Mouse (Mus musculus): ENCODE results near the gene Gse1. TPM values are rescaled to one million over a fixed set of nuclear protein-coding genes. Genes with fewer than 3 reads are reported as not detected.

The Gse1 gene
- polyA plus RNA-seq, 1 experiment = 14.7 TPM

DNA sequence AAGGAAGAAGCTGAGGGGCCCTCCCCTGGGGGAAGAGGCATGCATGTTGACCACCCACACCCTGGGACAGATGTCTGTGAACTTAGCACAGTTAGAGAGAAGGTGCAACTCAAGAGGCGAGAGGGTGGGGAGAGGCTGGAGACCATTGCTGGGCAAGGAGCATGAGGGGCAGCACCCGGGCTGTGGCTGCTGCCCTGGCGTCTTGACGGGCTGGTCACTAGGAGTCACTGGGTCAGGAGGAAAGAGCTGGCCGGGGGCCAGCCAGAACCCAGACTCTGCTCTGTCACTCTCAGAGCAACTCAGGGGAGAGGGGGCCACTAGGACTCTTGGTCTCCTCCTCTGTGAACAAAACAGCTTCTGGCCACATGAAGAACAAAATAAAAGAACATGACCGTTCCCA lies 38.8 kb upstream of the Gse1 start:
- H3ac ChIP-seq (ENCODE audit: control insufficient read depth, insufficient read length) = no peak overlapping the region

DNA sequence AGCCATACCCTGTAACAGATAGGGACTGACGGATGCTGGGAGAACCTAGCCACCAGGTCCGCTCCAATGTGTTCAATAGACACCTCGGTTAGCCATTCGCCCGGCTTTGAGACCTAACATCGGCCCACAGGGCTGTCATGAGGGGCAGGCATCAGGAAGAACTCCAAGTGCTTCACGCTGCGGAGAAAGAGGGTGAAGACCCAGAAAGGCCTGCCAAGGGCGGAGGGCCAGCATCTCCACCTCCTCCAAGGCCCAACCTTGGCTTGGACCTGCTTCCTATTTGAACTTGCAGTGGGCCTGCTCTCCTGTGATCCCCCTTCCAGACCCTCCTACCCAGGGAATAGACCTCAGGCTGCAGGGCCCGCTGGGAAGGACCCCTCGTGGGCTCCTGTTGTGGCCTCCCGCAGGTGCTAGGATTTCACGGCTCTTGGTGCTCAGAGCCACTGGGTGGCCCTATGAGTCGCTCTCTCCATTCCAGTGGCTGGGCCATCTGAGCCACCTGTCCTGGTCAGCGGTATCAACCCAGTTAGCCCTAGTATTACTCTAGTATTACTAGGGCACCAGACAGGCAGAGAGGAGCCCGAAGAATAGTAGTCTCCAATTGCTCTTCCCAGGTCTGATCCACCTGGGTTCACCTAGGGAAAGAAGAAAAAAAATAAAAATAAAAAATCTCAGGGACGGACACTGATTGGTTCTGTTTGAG lies 38.0 kb upstream of the Gse1 start:
- peak overlapping the region; percentile 12 for H3K4me2 ChIP-seq (ENCODE audit: low read depth)
- TF ChIP-seq MAX (IDR thresholded peaks at IDR 0.05; ENCODE audit: low read depth) = no peak
- TF ChIP-seq MYOG (IDR thresholded peaks at IDR 0.05; ENCODE audit: control insufficient read depth in 1 of 3, insufficient read depth in 1 of 3, insufficient read length in 2 of 3, low read depth in 2 of 3) = peak in 1 of 3 experiments; percentile 35
- TF ChIP-seq MYOD1 (IDR thresholded peaks at IDR 0.05; ENCODE audit: control insufficient read depth in 1 of 3, insufficient read length in 2 of 3, low read depth in 2 of 3) = peak in 1 of 3 experiments; percentile 27
- no peaks in the 10 kb centered on the region for H3K36me3 ChIP-seq (ENCODE audit: control insufficient read depth, insufficient read depth)
- no peak overlapping the region for H3K4me3 ChIP-seq
- H3K79me2 ChIP-seq (ENCODE audit: control insufficient read depth, insufficient read depth) = no peaks in the 10 kb centered on the region
- H3ac ChIP-seq (ENCODE audit: control insufficient read depth, insufficient read length) = no peak overlapping the region
- H3K27me3 ChIP-seq (ENCODE audit: control insufficient read depth, insufficient read depth, insufficient read length) = no peaks in the 10 kb centered on the region

More for the DNA sequence above, 38.8 kb upstream of the Gse1 start:
- Histone ChIP-seq H3K4me2 (ENCODE audit: low read depth) (no peak overlapping the region), H3K36me3 (ENCODE audit: control insufficient read depth, insufficient read depth) (no peaks in the 10 kb centered on the region), H3K4me3 (no peak overlapping the region), H3K79me2 (ENCODE audit: control insufficient read depth, insufficient read depth) (no peaks in the 10 kb centered on the region), H3K27me3 (ENCODE audit: control insufficient read depth, insufficient read depth, insufficient read length) (no peaks in the 10 kb centered on the region)
- TF ChIP-seq TCF3 (IDR thresholded peaks at IDR 0.05; ENCODE audit: insufficient read length, low read depth) (no peak), SRF (IDR thresholded peaks at IDR 0.05; ENCODE audit: control insufficient read depth, insufficient read length, low read depth) (no peak), E2F4 (IDR thresholded peaks at IDR 0.05; ENCODE audit: insufficient read depth) (no peak)

DNA sequence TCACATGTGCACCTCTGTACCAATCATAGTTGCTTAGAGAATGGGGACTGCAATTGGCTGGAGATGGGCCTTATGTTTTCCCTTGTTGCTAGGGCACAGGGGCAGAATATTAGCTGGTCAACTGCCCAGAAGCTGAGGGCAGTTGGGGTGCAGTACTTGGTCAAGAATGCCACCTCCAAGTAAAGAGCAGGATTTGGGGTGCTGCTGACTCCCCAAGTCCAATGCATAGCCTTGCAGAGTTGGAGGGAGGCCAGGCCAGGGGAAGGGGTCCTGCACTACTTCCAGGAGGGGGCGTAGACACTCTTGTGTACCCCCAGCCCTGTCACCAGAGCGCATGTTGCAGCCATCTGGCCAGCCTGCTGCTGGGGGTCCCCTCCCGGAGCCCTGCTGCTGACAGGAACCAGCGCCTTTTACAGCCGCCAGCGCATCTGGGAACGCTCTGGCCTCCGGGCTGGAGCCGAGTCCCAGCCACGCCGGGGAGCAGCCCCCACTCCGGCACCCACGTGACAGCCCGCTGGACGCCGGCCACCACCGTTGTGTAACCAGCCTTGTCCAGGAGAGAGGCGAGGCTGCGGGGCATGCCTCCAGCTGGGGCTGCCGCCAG lies 37.3 kb upstream of the Gse1 start:
- no peaks in the 10 kb centered on the region for H3K36me3 ChIP-seq (ENCODE audit: control insufficient read depth, insufficient read depth)
- TF ChIP-seq POLR2AphosphoS2 (IDR thresholded peaks at IDR 0.05; ENCODE audit: insufficient read length, low read depth) = no peak
- TF ChIP-seq MYOD1 (IDR thresholded peaks at IDR 0.05; ENCODE audit: control insufficient read depth in 1 of 3, insufficient read length in 2 of 3, low read depth in 2 of 3) = no peak
- TF ChIP-seq MYOG (IDR thresholded peaks at IDR 0.05; ENCODE audit: control insufficient read depth in 1 of 3, insufficient read depth in 1 of 3, insufficient read length in 2 of 3, low read depth in 2 of 3) = peak in 1 of 3 experiments; percentile 3
- peak; percentile 34; the same call in 1 of the 2 replicates for TF ChIP-seq CEBPB (IDR thresholded peaks at IDR 0.05; ENCODE audit: insufficient read depth, poor library complexity, severe bottlenecking)
- no peak for TF ChIP-seq TCF12 (IDR thresholded peaks at IDR 0.05; ENCODE audit: insufficient read depth, poor library complexity, severe bottlenecking)
- TF ChIP-seq POLR2A (IDR thresholded peaks at IDR 0.05; ENCODE audit: insufficient read length, low read depth) = no peak
- no peak for TF ChIP-seq TCF3 (IDR thresholded peaks at IDR 0.05; ENCODE audit: insufficient read length, low read depth)
- TF ChIP-seq REST (IDR thresholded peaks at IDR 0.05; ENCODE audit: insufficient read depth, insufficient read length) = no peak
- no peak for TF ChIP-seq SRF (IDR thresholded peaks at IDR 0.05; ENCODE audit: control insufficient read depth, insufficient read length, low read depth)
- TF ChIP-seq E2F4 (IDR thresholded peaks at IDR 0.05; ENCODE audit: insufficient read depth) = no peak
- peak; percentile 92 for TF ChIP-seq USF1 (IDR thresholded peaks at IDR 0.05; ENCODE audit: low read depth)
- no peak for TF ChIP-seq MAX (IDR thresholded peaks at IDR 0.05; ENCODE audit: low read depth)
- H3K27me3 ChIP-seq (ENCODE audit: control insufficient read depth, insufficient read depth, insufficient read length) = no peaks in the 10 kb centered on the region
- H3K4me2 ChIP-seq (ENCODE audit: low read depth) = peak overlapping the region; percentile 66
- no peaks in the 10 kb centered on the region for H3K79me2 ChIP-seq (ENCODE audit: control insufficient read depth, insufficient read depth)
- no peak overlapping the region for H3ac ChIP-seq (ENCODE audit: control insufficient read depth, insufficient read length)
- no peak overlapping the region for H3K4me3 ChIP-seq

GRCm38 (mm10) chr8:120191633-120192032 lies 36.6 kb upstream of the Gse1 start:
- Histone ChIP-seq H3K79me2 (ENCODE audit: control insufficient read depth, insufficient read depth) (no peaks in the 10 kb centered on the region), H3K36me3 (ENCODE audit: control insufficient read depth, insufficient read depth) (no peaks in the 10 kb centered on the region), H3ac (ENCODE audit: control insufficient read depth, insufficient read length) (no peak overlapping the region), H3K27me3 (ENCODE audit: control insufficient read depth, insufficient read depth, insufficient read length) (no peaks in the 10 kb centered on the region), H3K4me2 (ENCODE audit: low read depth) (no peak overlapping the region), H3K4me3 (no peak overlapping the region)
- TF ChIP-seq MYOG (IDR thresholded peaks at IDR 0.05; ENCODE audit: control insufficient read depth in 1 of 3, insufficient read depth in 1 of 3, insufficient read length in 2 of 3, low read depth in 2 of 3) = no peak
- TF ChIP-seq REST (IDR thresholded peaks at IDR 0.05; ENCODE audit: insufficient read depth, insufficient read length) = no peak
- no peak for TF ChIP-seq POLR2AphosphoS2 (IDR thresholded peaks at IDR 0.05; ENCODE audit: insufficient read length, low read depth)
- no peak for TF ChIP-seq MYOD1 (IDR thresholded peaks at IDR 0.05; ENCODE audit: control insufficient read depth in 1 of 3, insufficient read length in 2 of 3, low read depth in 2 of 3)
- no peak for TF ChIP-seq E2F4 (IDR thresholded peaks at IDR 0.05; ENCODE audit: insufficient read depth)
- no peak for TF ChIP-seq CEBPB (IDR thresholded peaks at IDR 0.05; ENCODE audit: insufficient read depth, poor library complexity, severe bottlenecking)
- TF ChIP-seq POLR2A (IDR thresholded peaks at IDR 0.05; ENCODE audit: insufficient read length, low read depth) = no peak
- no peak for TF ChIP-seq MAX (IDR thresholded peaks at IDR 0.05; ENCODE audit: low read depth)
- TF ChIP-seq SRF (IDR thresholded peaks at IDR 0.05; ENCODE audit: control insufficient read depth, insufficient read length, low read depth) = no peak
- no peak for TF ChIP-seq USF1 (IDR thresholded peaks at IDR 0.05; ENCODE audit: low read depth)
- TF ChIP-seq TCF12 (IDR thresholded peaks at IDR 0.05; ENCODE audit: insufficient read depth, poor library complexity, severe bottlenecking) = no peak
- no peak for TF ChIP-seq TCF3 (IDR thresholded peaks at IDR 0.05; ENCODE audit: insufficient read length, low read depth)

- no peak for TF ChIP-seq POLR2A (IDR thresholded peaks at IDR 0.05; ENCODE audit: insufficient read length, low read depth)
- TF ChIP-seq MYOD1 (IDR thresholded peaks at IDR 0.05; ENCODE audit: control insufficient read depth in 1 of 3, insufficient read length in 2 of 3, low read depth in 2 of 3) = no peak
- TF ChIP-seq SRF (IDR thresholded peaks at IDR 0.05; ENCODE audit: control insufficient read depth, insufficient read length, low read depth) = no peak
- Histone ChIP-seq H3K4me2 (ENCODE audit: low read depth) (no peak overlapping the region), H3K4me3 (no peak overlapping the region), H3ac (ENCODE audit: control insufficient read depth, insufficient read length) (no peak overlapping the region), H3K79me2 (ENCODE audit: control insufficient read depth, insufficient read depth) (no peaks in the 10 kb centered on the region), H3K27me3 (ENCODE audit: control insufficient read depth, insufficient read depth, insufficient read length) (no peaks in the 10 kb centered on the region), H3K36me3 (ENCODE audit: control insufficient read depth, insufficient read depth) (no peaks in the 10 kb centered on the region)
Observed at GRCm38 (mm10) chr8:120192118-120192517, 36.1 kb upstream of the Gse1 start.

All from myocyte (in vitro differentiated cells).